Mouse (Mus musculus): ENCODE results near the gene Nsun2.

DNA sequence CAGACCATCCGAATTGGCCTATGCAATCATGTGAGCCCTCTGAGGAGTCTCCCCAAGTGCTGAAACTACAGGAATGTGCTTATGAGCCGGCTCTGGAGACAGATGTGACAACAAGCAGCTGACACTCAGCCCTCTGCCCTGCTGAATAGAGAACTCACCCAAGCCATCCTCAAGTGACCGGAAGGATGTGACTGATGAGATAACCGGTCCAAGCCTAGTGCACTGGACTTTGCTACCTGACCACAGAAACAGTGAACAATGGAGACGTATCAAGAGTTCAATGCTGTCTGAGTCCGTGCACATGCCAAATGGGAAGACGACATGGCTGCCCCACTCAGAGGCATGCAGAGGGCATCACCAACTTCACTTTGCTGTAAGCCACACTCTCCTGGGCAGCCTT is 5.0 kb upstream of the Nsun2 start:
- TF ChIP-seq CTCF (IDR thresholded peaks at IDR 0.05; ENCODE audit: low read depth) (no peak), EP300 (IDR thresholded peaks at IDR 0.05; ENCODE audit: low read depth) (no peak)
